Mouse (Mus musculus) erythroblast, embryonic 14.5 days (primary cell): Measurements from ENCODE around the gene Ciao2a.

Experiments
- GATA1 ChIP-seq: IDR thresholded peaks from 2 replicates; pipeline ENCODE4 v1.6.1; 2012; ENCODE audit warnings: low read length, inconsistent platforms, mixed read lengths
- TAL1 ChIP-seq: IDR thresholded peaks from 3 replicates; pipeline ENCODE4 v1.6.1; 2012; ENCODE audit warnings: low read length, inconsistent platforms, mixed read lengths

- no peak for TF ChIP-seq GATA1
- no peak for TF ChIP-seq TAL1
These were observed 41.8 kb downstream of the Ciao2a start for GRCm38 (mm10) chr9:66168233-66168632.
